Mouse (Mus musculus): ENCODE results near the gene Ccdc15. TPM values are rescaled to one million over a fixed set of nuclear protein-coding genes. Genes with fewer than 3 reads are reported as not detected.

The Ccdc15 gene
- polyA plus RNA-seq, 1 experiment from 2014 or later = 1.8 TPM

DNA sequence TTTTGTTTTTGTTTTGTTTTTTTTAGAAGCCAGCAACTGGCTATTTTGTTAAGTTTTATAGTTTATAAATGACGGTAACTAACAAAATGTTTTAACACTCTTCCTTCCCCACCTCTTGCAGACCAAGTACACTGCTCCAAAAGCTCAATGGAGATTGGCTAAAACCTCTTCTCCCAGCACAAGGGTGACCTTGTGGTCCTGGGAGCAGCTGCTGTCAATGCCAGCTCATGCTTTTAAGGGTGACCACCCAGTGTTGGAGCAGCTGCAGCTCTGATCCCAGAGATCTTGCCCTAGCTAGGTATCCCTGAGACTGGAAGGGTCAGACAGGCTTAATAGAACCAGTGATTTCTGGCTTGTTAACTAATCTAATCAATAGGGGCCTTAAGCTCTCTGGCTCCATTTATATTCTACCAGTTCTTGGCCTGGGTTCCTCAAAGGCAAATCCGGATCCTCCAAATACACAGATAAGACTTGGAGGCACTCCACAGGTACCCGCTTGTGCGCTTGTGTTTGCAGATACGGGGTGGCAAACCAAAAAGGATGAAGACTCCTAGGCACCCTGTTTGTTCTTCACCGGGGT lies 93.6 kb downstream of the Ccdc15 start:
- H3K4me1 ChIP-seq (replicated peaks; ENCODE audit: control insufficient read depth, insufficient read depth, low read length) = peaks cover 3% of the 10 kb centered on the region; the same call in 1 of the 2 replicates
- no peaks in the 10 kb centered on the region for H3K9me3 ChIP-seq (ENCODE audit: control insufficient read depth)
- H3K9ac ChIP-seq (ENCODE audit: low read depth, low read length) = peak overlapping the region; percentile 45
- peak overlapping the region; percentile 51 for H3K4me3 ChIP-seq (ENCODE audit: low read depth, low read length)
- no peaks in the 10 kb centered on the region for H3K27me3 ChIP-seq (replicated peaks; ENCODE audit: control insufficient read depth, insufficient read depth, low read length)
- H3K36me3 ChIP-seq (ENCODE audit: control insufficient read depth, insufficient read depth) = no peaks in the 10 kb centered on the region
- H3K4me2 ChIP-seq (replicated peaks; ENCODE audit: low read depth) = peak overlapping the region; percentile 86
- TF ChIP-seq CTCF (IDR thresholded peaks at IDR 0.05; ENCODE audit: low read depth) = no peak
- peak overlapping the region; percentile 7; the same call in 1 of the 2 replicates for H3K27ac ChIP-seq (ENCODE audit: low read depth, low read length)
- no peak for ATAC-seq
- WGBS = 22% methylated on average over 6 of the region's 6 CpGs

DNA sequence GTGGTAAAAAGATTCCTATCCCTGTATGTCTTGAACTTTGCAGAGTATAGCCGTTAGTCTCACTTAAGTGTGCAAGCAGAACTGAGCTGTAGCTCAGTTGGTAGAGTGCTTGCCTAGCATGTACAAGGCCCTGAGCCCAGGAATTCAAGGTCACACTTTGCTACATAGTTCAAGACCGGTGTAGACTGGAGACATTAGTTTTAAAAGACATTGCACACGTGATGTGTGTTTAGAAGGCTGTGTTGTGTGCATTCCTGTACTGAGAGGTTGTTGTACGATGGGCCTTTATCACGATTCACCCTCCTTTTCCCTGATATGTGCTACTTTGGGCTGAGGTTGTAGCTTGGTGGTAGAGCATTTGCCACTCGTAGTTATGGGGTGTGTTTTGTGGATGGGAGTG lies 97.6 kb downstream of the Ccdc15 start:
- Histone ChIP-seq H3K27ac (ENCODE audit: low read depth, low read length) (no peak overlapping the region), H3K4me2 (replicated peaks; ENCODE audit: low read depth) (no peak overlapping the region), H3K36me3 (ENCODE audit: control insufficient read depth, insufficient read depth) (no peaks in the 10 kb centered on the region), H3K9me3 (ENCODE audit: control insufficient read depth) (no peaks in the 10 kb centered on the region), H3K9ac (ENCODE audit: low read depth, low read length) (no peak overlapping the region), H3K4me3 (ENCODE audit: low read depth, low read length) (no peak overlapping the region), H3K27me3 (replicated peaks; ENCODE audit: control insufficient read depth, insufficient read depth, low read length) (no peaks in the 10 kb centered on the region), H3K4me1 (replicated peaks; ENCODE audit: control insufficient read depth, insufficient read depth, low read length) (0 out of 2 replicates have a peak, but pooled peaks cover 6% of the 10 kb centered on the region)
- 67% methylated on average over 6 of the region's 6 CpGs for WGBS
- TF ChIP-seq CTCF (IDR thresholded peaks at IDR 0.05; ENCODE audit: low read depth) = no peak
- no peak for ATAC-seq

GRCm38 (mm10) chr9:37249976-37250375 lies 98.3 kb downstream of the Ccdc15 start:
- 0 out of 2 replicates have a peak, but pooled peaks cover 6% of the 10 kb centered on the region for H3K4me1 ChIP-seq (replicated peaks; ENCODE audit: control insufficient read depth, insufficient read depth, low read length)
- TF ChIP-seq CTCF (IDR thresholded peaks at IDR 0.05; ENCODE audit: low read depth) = no peak
- ATAC-seq = no peak
- no peak overlapping the region for H3K4me3 ChIP-seq (ENCODE audit: low read depth, low read length)
- H3K9ac ChIP-seq (ENCODE audit: low read depth, low read length) = 0 out of 2 replicates have a peak overlapping the region, but pooled peaks have one; percentile 3
- no peaks in the 10 kb centered on the region for H3K36me3 ChIP-seq (ENCODE audit: control insufficient read depth, insufficient read depth)
- H3K27me3 ChIP-seq (replicated peaks; ENCODE audit: control insufficient read depth, insufficient read depth, low read length) = no peaks in the 10 kb centered on the region
- no peak overlapping the region for H3K4me2 ChIP-seq (replicated peaks; ENCODE audit: low read depth)
- H3K27ac ChIP-seq (ENCODE audit: low read depth, low read length) = no peak overlapping the region; the same call in 1 of the 2 replicates
- H3K9me3 ChIP-seq (ENCODE audit: control insufficient read depth) = no peaks in the 10 kb centered on the region
- WGBS = 86% methylated on average over 3 of the region's 3 CpGs

DNA sequence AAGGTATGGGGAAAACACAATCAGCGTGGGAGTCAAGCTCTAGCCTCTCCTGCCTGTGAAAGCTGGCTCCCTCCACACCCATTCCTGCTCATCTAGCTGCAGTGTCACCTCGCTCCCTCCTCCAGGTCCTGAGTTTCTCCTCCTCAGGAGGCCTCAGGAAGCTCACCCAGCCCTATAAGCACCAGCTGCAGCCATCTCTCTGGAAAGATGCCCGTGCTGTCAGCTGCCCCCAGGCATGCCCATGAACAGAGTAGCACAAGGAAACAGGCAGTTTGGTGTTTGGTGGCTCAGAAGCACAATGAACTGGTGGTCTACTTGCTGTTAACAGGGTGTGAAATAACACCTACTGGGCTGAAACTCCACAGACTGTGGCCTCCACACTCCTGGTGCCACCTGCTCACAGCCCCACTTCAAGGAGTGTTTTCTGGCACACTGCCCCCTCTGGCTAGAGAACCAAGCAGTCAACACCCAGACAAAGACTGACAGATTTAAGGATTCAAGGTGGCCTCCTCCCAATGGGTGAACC lies 99.8 kb downstream of the Ccdc15 start:
- Histone ChIP-seq H3K4me1 (replicated peaks; ENCODE audit: control insufficient read depth, insufficient read depth, low read length) (peaks cover 8% of the 10 kb centered on the region; the same call in 1 of the 2 replicates), H3K27ac (ENCODE audit: low read depth, low read length) (no peak overlapping the region), H3K4me3 (ENCODE audit: low read depth, low read length) (no peak overlapping the region), H3K9ac (ENCODE audit: low read depth, low read length) (no peak overlapping the region), H3K9me3 (ENCODE audit: control insufficient read depth) (no peaks in the 10 kb centered on the region), H3K4me2 (replicated peaks; ENCODE audit: low read depth) (no peak overlapping the region), H3K27me3 (replicated peaks; ENCODE audit: control insufficient read depth, insufficient read depth, low read length) (no peaks in the 10 kb centered on the region), H3K36me3 (ENCODE audit: control insufficient read depth, insufficient read depth) (no peaks in the 10 kb centered on the region)
- ATAC-seq = no peak
- 0 out of 2 replicates have a peak, but pooled peaks have one; percentile 32 for TF ChIP-seq CTCF (IDR thresholded peaks at IDR 0.05; ENCODE audit: low read depth)
- 68% methylated on average over 3 of the region's 3 CpGs for WGBS

GRCm38 (mm10) chr9:37247429-37247828 lies 100.8 kb downstream of the Ccdc15 start:
- TF ChIP-seq CTCF (IDR thresholded peaks at IDR 0.05; ENCODE audit: low read depth) = no peak
- peaks cover 8% of the 10 kb centered on the region; the same call in 1 of the 2 replicates for H3K4me1 ChIP-seq (replicated peaks; ENCODE audit: control insufficient read depth, insufficient read depth, low read length)
- no peak overlapping the region for H3K9ac ChIP-seq (ENCODE audit: low read depth, low read length)
- no peaks in the 10 kb centered on the region for H3K27me3 ChIP-seq (replicated peaks; ENCODE audit: control insufficient read depth, insufficient read depth, low read length)
- no peak overlapping the region for H3K27ac ChIP-seq (ENCODE audit: low read depth, low read length)
- H3K4me2 ChIP-seq (replicated peaks; ENCODE audit: low read depth) = no peak overlapping the region
- no peaks in the 10 kb centered on the region for H3K9me3 ChIP-seq (ENCODE audit: control insufficient read depth)
- ATAC-seq = no peak
- no peaks in the 10 kb centered on the region for H3K36me3 ChIP-seq (ENCODE audit: control insufficient read depth, insufficient read depth)
- no peak overlapping the region for H3K4me3 ChIP-seq (ENCODE audit: low read depth, low read length)

DNA sequence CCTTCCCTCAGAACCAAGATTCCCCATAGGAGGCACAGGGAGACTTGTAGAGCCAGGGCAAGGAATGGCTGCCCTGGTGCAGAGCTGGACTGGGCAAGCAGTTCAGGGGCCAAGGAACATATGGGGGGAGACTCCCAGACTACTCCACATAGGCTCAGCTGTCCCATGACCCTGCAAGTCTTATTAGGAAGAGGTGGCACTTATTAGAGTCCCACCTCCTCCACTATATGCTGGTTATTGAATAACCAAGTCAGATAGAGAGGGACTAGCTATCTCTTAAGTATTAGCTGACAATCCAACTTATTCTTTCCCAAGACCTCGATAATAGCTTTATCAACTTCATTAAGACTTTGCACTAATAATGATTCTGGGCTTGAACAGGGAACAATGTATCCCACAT lies 102.4 kb downstream of the Ccdc15 start:
- ATAC-seq = peak; percentile 84
- TF ChIP-seq CTCF (IDR thresholded peaks at IDR 0.05; ENCODE audit: low read depth) = no peak
- peak overlapping the region; percentile 87 for H3K27ac ChIP-seq (ENCODE audit: low read depth, low read length)
- WGBS = 45% methylated on average over 1 of the region's 1 CpGs
- 0 out of 2 replicates have a peak overlapping the region, but pooled peaks have one; percentile 3 for H3K4me2 ChIP-seq (replicated peaks; ENCODE audit: low read depth)
- no peaks in the 10 kb centered on the region for H3K36me3 ChIP-seq (ENCODE audit: control insufficient read depth, insufficient read depth)
- H3K4me3 ChIP-seq (ENCODE audit: low read depth, low read length) = no peak overlapping the region
- no peaks in the 10 kb centered on the region for H3K27me3 ChIP-seq (replicated peaks; ENCODE audit: control insufficient read depth, insufficient read depth, low read length)
- no peak overlapping the region for H3K9ac ChIP-seq (ENCODE audit: low read depth, low read length)
- peaks cover 8% of the 10 kb centered on the region; the same call in 1 of the 2 replicates for H3K4me1 ChIP-seq (replicated peaks; ENCODE audit: control insufficient read depth, insufficient read depth, low read length)
- no peaks in the 10 kb centered on the region for H3K9me3 ChIP-seq (ENCODE audit: control insufficient read depth)

Measured in intestine, postnatal 0 days (tissue).